Mouse (Mus musculus): Measurements from ENCODE around the gene Fbxo24. TPM values are rescaled to one million over a fixed set of nuclear protein-coding genes. Genes with fewer than 3 reads are reported as not detected.
"Not testable (repeated sequence)": the region's sequence is repeated elsewhere in the genome, so short reads cannot be mapped to it uniquely, and the experiment has no call there.

Fbxo24 gene
- polyA plus RNA-seq, 1 experiment = 0.25 TPM

GRCm38 (mm10) chr5:137630602-137631001 is 1.8 kb upstream of the Fbxo24 start:
- H3K27me3 ChIP-seq (ENCODE audit: control insufficient read depth, insufficient read depth, low read length) = no peaks in the 10 kb centered on the region
- H3K4me1 ChIP-seq (ENCODE audit: control insufficient read depth, insufficient read depth, insufficient read length) = peaks cover 11% of the 10 kb centered on the region; the same call in 1 of the 2 replicates
- peak overlapping the region; percentile 78 for H3K4me3 ChIP-seq (ENCODE audit: extremely low read depth, insufficient read depth, insufficient read length)
- peaks cover 14% of the 10 kb centered on the region for H3K36me3 ChIP-seq (ENCODE audit: control insufficient read depth, insufficient read depth, low read length)
- TF ChIP-seq CTCF (IDR thresholded peaks at IDR 0.05; ENCODE audit: extremely low read depth, insufficient read depth, insufficient read length, insufficient replicate concordance) (no peak), POLR2A (IDR thresholded peaks at IDR 0.05; ENCODE audit: low read depth, low read length) (no peak; the same call in 1 of the 2 replicates)
- no peak for DNase-seq (ENCODE audit: low read depth in 1 of 2, low spot score in 2 of 2)
- 7% methylated on average over 3 of the region's 3 CpGs for WGBS
- peak overlapping the region; percentile 93 for H3K27ac ChIP-seq (ENCODE audit: insufficient read depth, low read length)

DNA sequence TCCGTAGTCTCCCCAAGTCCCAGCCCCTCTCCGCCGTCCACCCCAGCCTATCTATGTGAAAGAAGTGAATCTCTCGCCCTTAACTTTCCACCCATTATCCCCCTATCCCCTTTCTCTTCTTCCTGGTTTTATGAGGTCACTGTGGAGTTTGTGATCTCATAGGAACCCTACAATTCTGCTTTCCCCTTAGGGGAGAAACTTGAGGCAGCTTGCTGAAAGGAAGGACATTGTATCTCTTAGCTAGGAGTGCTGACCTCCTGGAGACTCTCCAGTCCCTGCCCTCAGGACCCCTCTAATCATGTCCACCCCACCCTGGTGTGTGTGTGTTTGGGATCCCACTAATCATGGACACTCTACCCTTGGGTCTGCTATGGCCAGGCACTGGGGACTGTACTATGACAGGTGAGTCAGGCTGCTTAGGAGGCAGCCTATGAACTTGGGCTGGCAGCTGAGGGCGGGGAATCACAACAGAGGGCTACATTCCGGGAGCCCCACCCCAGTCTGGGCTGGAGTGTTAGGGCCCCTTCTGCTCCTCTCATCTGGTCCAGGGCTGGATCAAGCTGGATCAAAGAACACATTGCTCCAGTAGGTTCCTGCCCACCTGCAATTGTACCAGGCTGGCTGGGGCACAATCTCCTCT is 1.2 kb upstream of the Fbxo24 start:
- no peaks in the 10 kb centered on the region for H3K27me3 ChIP-seq (ENCODE audit: control insufficient read depth, insufficient read depth, low read length)
- DNase-seq (ENCODE audit: low read depth in 1 of 2, low spot score in 2 of 2) = no peak
- 2% methylated on average over 6 of the region's 6 CpGs for WGBS

GRCm38 (mm10) chr5:137629306-137629721 is 512 bp upstream of the Fbxo24 start:
- under 1% methylated on average over 23 of the region's 23 CpGs for WGBS
- DNase-seq (ENCODE audit: low read depth in 1 of 2, low spot score in 2 of 2) = peak in 1 of 2 experiments; percentile 78
- Histone ChIP-seq H3K36me3 (ENCODE audit: control insufficient read depth, insufficient read depth, low read length) (peaks cover 8% of the 10 kb centered on the region), H3K4me3 (ENCODE audit: extremely low read depth, insufficient read depth, insufficient read length) (peak overlapping the region; percentile 78), H3K4me1 (ENCODE audit: control insufficient read depth, insufficient read depth, insufficient read length) (peaks cover 11% of the 10 kb centered on the region; the same call in 1 of the 2 replicates), H3K27me3 (ENCODE audit: control insufficient read depth, insufficient read depth, low read length) (no peaks in the 10 kb centered on the region), H3K27ac (ENCODE audit: insufficient read depth, low read length) (peak overlapping the region; percentile 93)
- TF ChIP-seq CTCF (IDR thresholded peaks at IDR 0.05; ENCODE audit: extremely low read depth, insufficient read depth, insufficient read length, insufficient replicate concordance) (no peak), POLR2A (IDR thresholded peaks at IDR 0.05; ENCODE audit: low read depth, low read length) (no peak)

More for the DNA sequence above, 1.2 kb upstream of the Fbxo24 start:
- Histone ChIP-seq H3K4me1 (ENCODE audit: control insufficient read depth, insufficient read depth, insufficient read length) (peaks cover 11% of the 10 kb centered on the region; the same call in 1 of the 2 replicates), H3K4me3 (ENCODE audit: extremely low read depth, insufficient read depth, insufficient read length) (peak overlapping the region; percentile 78), H3K36me3 (ENCODE audit: control insufficient read depth, insufficient read depth, low read length) (peaks cover 9% of the 10 kb centered on the region), H3K27ac (ENCODE audit: insufficient read depth, low read length) (peak overlapping the region; percentile 93)
- TF ChIP-seq POLR2A (IDR thresholded peaks at IDR 0.05; ENCODE audit: low read depth, low read length) = no peak
- TF ChIP-seq CTCF (IDR thresholded peaks at IDR 0.05; ENCODE audit: extremely low read depth, insufficient read depth, insufficient read length, insufficient replicate concordance) = no peak

DNA sequence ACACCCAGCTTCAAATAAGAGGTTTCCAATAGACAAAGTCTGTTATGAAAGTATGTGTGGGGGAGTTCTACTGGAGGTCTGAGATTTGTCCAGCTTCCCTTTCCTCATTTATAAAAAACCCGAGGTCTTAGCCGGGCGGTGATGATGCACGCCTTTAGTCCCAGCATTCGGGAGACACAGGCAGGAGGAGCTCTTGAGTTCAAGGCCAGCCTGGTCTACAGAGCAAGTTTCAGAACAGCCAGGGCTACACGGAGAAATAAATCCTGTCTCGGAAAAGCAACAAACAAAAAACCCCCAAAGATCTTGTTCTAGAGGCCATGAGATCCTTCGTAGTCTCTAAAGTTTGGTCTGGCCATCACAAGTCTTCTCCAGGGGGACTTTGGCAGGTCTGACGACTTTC is 811 bp downstream of the Fbxo24 start:
- DNase-seq (ENCODE audit: low read depth in 1 of 2, low spot score in 2 of 2) = no peak
- no peaks in the 10 kb centered on the region for H3K27me3 ChIP-seq (ENCODE audit: control insufficient read depth, insufficient read depth, low read length)
- peaks cover 13% of the 10 kb centered on the region; the same call in 1 of the 2 replicates for H3K4me1 ChIP-seq (ENCODE audit: control insufficient read depth, insufficient read depth, insufficient read length)
- under 1% methylated on average over 9 of the region's 9 CpGs for WGBS
- H3K4me3 ChIP-seq (ENCODE audit: extremely low read depth, insufficient read depth, insufficient read length) = peak overlapping the region; percentile 72
- no peaks in the 10 kb centered on the region for H3K36me3 ChIP-seq (ENCODE audit: control insufficient read depth, insufficient read depth, low read length)
- TF ChIP-seq POLR2A (IDR thresholded peaks at IDR 0.05; ENCODE audit: low read depth, low read length) = no peak
- no peak for TF ChIP-seq CTCF (IDR thresholded peaks at IDR 0.05; ENCODE audit: extremely low read depth, insufficient read depth, insufficient read length, insufficient replicate concordance)
- peak overlapping the region; percentile 95 for H3K27ac ChIP-seq (ENCODE audit: insufficient read depth, low read length)

DNA sequence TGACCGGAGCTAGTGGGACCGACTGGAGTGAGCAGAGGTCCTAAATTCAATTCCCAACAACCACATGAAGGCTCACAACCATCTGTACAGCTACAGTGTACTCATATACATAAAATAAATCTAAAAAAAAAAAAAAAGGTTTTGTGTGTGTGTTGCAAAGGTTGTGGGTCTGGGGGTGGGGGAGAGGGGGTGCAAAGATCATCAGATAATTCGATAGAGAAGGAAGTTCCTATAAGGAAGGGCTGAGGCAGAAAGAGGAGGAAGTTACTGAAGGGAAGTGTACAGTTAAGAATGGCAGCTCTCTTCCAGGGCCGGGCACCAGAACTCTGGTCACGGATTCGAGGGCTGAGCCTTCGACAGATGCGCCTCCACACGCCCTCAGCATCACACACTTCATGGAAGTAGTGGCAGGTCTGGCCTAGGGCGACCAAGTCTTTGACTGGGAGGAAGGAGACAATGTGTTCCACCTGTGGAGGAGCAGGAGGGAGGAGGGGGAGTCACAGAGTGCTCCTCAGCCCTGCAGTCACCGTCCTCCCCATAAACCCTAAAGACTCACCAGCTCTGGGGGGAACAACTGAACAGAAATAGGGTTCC is 4.8 kb downstream of the Fbxo24 start:
- DNase-seq (ENCODE audit: low read depth in 1 of 2, low spot score in 2 of 2) = no peak
- Histone ChIP-seq H3K27ac (ENCODE audit: insufficient read depth, low read length) (peak overlapping the region; percentile 16; the same call in 1 of the 2 replicates), H3K36me3 (ENCODE audit: control insufficient read depth, insufficient read depth, low read length) (no peaks in the 10 kb centered on the region), H3K27me3 (ENCODE audit: control insufficient read depth, insufficient read depth, low read length) (no peaks in the 10 kb centered on the region), H3K4me1 (ENCODE audit: control insufficient read depth, insufficient read depth, insufficient read length) (peaks cover 3% of the 10 kb centered on the region; the same call in 1 of the 2 replicates), H3K4me3 (ENCODE audit: extremely low read depth, insufficient read depth, insufficient read length) (no peak overlapping the region)
- TF ChIP-seq POLR2A (IDR thresholded peaks at IDR 0.05; ENCODE audit: low read depth, low read length) (no peak), CTCF (IDR thresholded peaks at IDR 0.05; ENCODE audit: extremely low read depth, insufficient read depth, insufficient read length, insufficient replicate concordance) (no peak)
- WGBS = 39% methylated on average over 11 of the region's 11 CpGs

DNA sequence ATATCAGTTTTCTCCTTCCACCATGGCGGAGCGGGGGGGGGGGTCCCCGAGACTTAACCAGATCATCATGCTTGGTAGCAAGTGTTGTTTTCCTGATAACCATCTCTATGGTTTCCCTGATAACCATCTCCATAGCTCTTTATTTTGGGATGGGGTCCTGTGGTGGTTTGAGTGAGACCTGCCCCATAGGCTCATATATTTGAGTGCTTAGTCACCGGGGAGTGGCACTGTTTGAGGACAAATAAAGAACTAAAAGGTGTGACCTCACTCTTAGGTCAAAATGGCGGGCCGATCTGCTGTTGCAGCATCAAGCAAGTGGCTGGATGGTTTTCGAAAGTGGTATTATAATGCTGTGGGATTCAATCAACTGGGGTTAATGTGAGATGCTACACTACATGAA is 13.5 kb downstream of the Fbxo24 start:
- Histone ChIP-seq H3K4me3 (ENCODE audit: extremely low read depth, insufficient read depth, insufficient read length) (no peak overlapping the region), H3K27me3 (ENCODE audit: control insufficient read depth, insufficient read depth, low read length) (no peaks in the 10 kb centered on the region), H3K27ac (ENCODE audit: insufficient read depth, low read length) (no peak overlapping the region), H3K36me3 (ENCODE audit: control insufficient read depth, insufficient read depth, low read length) (no peaks in the 10 kb centered on the region), H3K4me1 (ENCODE audit: control insufficient read depth, insufficient read depth, insufficient read length) (peaks cover 9% of the 10 kb centered on the region; the same call in 1 of the 2 replicates)
- 83% methylated on average over 7 of the region's 7 CpGs for WGBS
- TF ChIP-seq POLR2A (IDR thresholded peaks at IDR 0.05; ENCODE audit: low read depth, low read length) (no peak), CTCF (IDR thresholded peaks at IDR 0.05; ENCODE audit: extremely low read depth, insufficient read depth, insufficient read length, insufficient replicate concordance) (no peak)
- DNase-seq (ENCODE audit: low read depth in 1 of 2, low spot score in 2 of 2) = no peak

DNA sequence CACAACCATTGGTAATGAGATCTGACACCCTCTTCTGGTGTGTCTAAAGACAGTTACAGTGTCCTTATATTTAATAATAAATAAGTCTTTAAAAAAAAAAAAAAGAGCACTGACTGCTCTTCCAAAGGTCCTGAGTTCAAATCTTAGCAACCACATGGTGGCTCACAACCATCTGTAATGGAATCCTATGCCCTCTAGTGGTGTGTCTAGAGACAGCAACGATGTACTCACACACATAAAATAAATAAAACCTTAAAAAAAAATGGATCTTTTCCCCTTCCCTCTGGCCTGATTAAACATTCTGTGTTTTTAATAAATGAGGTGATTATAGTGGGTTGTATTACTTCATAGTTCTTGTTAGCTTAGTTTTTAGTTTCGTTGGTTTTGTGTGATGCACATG is 13.9 kb downstream of the Fbxo24 start:
- H3K27ac ChIP-seq (ENCODE audit: insufficient read depth, low read length); H3K27me3 ChIP-seq (ENCODE audit: control insufficient read depth, insufficient read depth, low read length); H3K4me3 ChIP-seq (ENCODE audit: extremely low read depth, insufficient read depth, insufficient read length); DNase-seq (ENCODE audit: low read depth in 1 of 2, low spot score in 2 of 2); H3K36me3 ChIP-seq (ENCODE audit: control insufficient read depth, insufficient read depth, low read length): not testable (repeated sequence)
- peaks cover 13% of the 10 kb centered on the region; the same call in 1 of the 2 replicates for H3K4me1 ChIP-seq (ENCODE audit: control insufficient read depth, insufficient read depth, insufficient read length)
- 89% methylated on average over 2 of the region's 2 CpGs for WGBS

Measured in spleen, adult 2 months (tissue).